Mouse (Mus musculus) urinary bladder, postnatal 0 days (tissue): ENCODE measurements around the gene Bcl9. TPM values are rescaled to one million over a fixed set of nuclear protein-coding genes. Genes with fewer than 3 reads are reported as not detected.

ENCODE experiments used
- polyA plus RNA-seq: library from polyadenylated mRNA; unstranded; fragments of >200 nt; fragmentation: Nextera tagmentation; extraction: Ambion mirVana; gene quantifications from 2 replicates; pipeline ENCODE4 v1.2.1, GENCODE M21; 2015

The Bcl9 gene
- 14.9 and 15.7 TPM in 2 replicates for polyA plus RNA-seq

DNA sequence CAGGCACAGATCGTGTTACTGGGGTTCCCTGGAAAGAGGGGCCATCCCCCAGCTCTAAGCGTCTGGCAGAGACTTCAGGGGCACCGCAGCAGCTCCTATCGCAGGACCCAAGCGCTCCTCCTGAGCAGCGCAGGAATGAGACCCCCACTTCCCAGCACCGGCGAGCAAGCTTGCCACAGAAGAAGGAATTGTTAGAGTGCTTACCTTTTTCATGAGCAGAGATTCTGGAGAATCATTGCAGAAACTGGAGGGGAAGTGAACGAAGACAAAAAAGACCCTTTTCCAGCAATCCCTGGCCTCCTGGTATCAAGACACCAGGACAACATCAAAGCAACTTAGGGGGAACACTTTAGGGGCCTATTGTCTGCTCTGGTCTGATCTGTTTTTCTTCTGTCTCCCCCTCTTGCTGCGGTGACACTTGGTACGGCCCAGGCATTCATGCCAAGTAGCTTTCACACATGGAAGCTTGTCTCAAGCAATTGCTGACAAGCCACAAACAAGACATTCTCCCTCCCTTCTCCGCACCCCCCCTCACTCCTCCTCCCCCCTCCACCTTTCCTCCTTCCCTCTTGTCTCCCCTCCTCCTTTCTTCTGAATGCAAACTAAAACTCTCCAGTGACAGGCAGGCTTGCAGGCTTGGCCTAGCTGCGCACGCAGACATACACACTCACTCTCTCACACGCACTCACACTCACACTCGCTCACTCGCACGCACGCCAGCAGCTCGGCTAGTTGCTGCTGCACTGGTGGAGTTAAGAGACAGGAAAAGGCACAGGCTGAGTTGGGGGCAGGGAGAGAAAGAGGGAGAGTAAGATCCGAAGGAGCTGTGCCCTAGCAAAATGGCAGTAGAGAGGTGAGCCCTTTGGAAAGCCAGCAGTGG, at the start of gene Bcl9:
Gene Bcl9 (minus strand): TSS at position 365 of the 880 bp plus-strand sequence.

DNA sequence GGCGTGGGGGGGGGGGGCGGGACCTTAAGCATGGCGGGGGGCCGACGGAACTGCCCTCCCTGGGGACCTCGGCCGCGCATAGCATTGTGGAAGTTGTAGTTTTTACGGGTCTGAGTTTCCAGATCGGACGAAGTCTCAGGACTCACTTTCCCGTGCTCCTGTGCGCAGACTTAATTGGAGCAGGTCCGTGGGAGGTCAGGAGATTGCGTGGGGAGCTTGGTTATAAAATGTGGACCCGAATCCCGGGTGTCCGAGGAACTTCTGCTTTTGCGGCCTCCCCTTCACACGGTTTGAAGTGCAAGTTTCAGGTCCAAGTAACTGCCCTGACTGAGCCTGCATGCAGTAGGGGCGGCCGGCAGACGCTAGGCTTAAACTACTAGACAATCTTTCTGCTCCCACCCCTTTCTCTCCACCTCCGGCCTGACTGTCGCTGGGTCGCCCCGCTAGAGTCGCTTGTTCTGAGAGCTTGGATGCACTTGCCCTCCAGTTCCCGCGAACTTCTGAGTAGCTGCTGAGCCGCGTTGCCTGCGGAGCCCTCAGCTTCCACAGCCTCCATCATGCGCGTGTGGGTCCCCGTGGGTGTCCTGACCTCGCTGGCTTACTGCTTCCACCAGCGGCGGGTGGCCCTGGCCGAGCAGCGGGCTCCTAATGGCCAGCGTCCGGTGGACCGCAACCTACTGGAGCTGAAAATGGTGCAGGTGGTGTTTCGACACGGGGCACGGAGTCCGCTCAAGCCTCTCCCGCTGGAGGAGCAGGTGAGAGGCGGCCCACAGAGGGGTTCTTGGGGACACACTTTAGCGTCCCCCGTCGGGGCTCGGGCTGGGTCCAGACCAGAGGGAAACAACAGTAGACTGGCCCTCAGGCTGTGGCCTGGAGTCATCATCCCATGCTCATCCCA, 138.9 kb downstream of the Bcl9 start, which contains the start of gene Acp6:
Gene Acp6 (plus strand): TSS at position 167 of the 898 bp plus-strand sequence.

Other genes starting within 250 kb of the Bcl9 start
- gene Acp6, start 139.1 kb downstream of the Bcl9 start, polyA plus RNA-seq = 22.0 and 23.7 TPM in 2 replicates
- gene Olfr1402, start 124.1 kb upstream of the Bcl9 start, polyA plus RNA-seq = 0.08 and 0.20 TPM in 2 replicates